Mouse (Mus musculus) cerebellum, adult 9-10 months (tissue): Measurements from ENCODE around the gene Serpinb6a.
"Not testable (repeated sequence)": the region's sequence is repeated elsewhere in the genome, so short reads cannot be mapped to it uniquely, and the experiment has no call there.

Source experiments
- DNase-seq: peaks from one replicate; pipeline ENCODE4 v3.0.0; 2022

Gene Serpinb6a

DNA sequence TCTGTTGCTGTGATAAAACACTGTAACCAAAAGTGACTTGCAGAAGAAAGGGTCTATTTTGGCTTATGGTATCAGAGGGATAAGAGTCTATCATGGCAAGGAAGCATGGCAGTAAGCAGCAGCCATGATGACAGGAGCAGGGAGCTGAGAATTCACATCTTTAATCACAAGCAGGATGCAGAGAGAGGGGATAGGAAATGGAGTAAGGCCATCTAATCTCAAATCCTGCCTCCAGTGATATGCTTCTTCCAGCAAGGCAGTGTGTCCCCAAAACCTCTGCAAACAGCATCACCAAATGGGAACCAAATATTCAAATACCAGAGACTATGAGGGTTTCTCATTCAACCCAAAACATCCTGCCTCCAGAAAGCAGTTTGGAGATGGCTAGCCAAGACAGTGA, 36.0 kb downstream of the Serpinb6a start:
- no peak for DNase-seq

DNA sequence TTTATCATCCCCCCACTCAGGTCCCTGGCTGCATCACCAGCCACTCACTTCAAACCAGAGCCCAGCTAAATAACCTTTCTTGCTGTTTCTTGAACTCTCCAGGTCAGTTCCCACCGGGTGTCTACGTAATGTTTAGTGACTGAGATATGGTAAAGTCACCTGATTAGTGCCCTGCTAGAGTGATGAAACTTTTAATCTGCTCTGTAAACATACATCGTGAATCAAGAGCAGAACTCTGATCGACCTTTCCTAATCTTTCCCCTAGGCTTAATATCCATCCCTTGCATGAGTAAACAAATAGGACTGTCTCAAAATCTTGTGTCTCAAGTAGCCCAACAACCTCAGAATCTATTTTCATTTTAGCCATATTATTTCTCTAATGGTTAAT, 36.6 kb downstream of the Serpinb6a start:
- DNase-seq, result no peak

DNA sequence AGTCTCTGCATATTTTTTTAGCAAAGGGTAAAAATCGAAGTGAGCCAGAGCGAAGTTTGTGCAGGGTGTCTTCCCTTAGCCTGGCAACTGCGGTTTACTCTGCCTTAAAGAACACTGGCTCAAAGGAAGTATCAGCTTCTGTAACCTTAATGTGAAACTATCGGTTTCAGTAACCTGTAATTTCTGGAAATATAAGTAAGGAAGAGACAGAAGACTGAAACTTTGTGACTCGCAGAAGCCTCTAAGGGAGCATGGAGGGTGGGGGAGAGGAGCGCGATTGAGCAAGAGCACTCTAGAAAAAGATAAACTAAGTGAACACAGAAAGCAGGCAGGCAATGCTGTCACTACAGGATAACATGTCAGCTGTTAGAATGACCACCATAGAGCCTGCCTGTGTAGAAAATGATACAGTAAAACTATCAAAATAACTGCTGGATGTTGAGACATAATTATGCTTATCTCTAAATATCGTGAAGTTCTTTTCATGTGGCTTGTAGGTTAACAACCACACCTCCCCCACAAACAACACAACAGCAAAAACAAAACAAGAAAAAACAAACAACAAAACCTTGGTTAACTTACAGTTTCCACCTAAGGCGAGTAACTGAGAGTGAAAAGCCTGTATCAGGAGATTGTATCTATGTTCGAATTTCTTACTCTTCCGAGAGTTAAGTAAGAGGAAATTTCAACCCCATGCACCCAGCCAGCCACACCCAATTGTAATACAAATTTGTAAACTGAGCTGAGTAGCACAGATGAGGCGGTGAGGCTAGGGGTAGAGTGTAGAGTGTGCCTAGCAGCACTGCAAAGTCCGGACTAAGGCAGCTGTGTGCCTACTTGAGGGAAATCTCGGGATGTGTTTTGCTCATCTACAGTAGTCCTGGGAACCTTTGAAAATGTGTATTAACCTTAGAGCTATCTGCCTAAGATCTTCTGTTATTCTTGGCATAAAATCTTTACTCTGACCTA, 37.3 kb downstream of the Serpinb6a start:
- DNase-seq, result no peak

DNA sequence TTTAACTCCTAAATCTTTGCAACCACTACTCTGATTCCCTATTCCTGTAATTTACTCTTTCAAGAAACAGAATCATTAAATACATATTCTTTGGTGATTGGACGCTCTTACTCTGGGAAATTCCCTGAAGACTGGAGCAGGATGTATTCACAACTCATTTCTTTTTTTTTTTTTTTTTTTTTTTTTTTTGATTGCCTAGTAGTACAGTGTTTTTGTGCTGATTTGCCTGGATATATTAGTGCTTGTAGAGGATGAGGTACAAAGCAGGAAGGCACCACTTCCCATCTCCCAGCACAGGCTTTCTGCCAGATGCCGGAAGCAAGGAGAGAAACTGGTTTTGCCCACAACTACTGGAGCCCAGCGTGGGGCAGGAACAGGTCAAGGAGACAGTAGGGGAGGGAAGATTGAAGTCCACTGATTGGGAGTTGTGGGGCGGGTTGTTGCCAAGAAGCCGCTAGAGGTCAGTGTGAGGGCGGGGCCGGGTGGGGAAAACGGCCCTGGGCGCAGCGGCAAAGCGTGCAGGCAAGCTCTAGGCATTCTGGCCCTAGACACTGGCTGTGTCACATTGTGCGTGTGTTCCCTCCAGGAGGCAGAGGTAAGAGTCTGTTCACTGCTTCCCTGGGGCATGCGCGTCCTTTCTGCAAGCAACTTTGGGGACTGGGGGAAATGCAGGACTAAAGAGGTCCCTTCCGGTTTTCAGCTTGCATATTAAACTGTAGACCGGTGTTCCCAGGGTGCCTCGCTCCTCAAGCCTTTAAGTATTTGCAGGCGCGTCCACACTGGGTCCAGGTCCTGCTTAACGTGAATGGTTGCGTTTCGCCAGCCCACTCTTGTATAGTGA, 38.2 kb downstream of the Serpinb6a start, which contains the start of gene Nqo2:
Gene Nqo2, plus strand, starts transcription at position 482 of the 841 bp plus-strand sequence.
- DNase-seq, result peak; percentile 66

DNA sequence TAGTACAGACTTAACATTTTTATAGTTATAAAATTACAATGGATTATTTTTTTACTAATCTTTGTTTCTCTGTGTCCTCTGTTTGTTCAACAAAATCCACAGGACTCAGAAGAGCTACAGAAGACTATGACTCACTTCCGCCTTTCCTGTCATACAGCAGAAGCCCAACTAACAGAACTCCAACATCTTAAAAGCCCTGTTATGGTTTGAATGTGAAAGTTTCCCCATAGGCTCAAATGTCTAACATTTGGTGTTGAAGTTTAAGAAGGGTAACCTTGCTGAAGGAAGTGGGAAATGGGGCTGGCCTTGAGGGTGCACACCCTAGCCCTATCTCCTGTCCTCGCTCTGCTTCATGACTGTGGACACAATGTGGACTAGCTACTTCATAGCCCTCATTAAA, 42.8 kb downstream of the Serpinb6a start:
- no peak for DNase-seq

DNA sequence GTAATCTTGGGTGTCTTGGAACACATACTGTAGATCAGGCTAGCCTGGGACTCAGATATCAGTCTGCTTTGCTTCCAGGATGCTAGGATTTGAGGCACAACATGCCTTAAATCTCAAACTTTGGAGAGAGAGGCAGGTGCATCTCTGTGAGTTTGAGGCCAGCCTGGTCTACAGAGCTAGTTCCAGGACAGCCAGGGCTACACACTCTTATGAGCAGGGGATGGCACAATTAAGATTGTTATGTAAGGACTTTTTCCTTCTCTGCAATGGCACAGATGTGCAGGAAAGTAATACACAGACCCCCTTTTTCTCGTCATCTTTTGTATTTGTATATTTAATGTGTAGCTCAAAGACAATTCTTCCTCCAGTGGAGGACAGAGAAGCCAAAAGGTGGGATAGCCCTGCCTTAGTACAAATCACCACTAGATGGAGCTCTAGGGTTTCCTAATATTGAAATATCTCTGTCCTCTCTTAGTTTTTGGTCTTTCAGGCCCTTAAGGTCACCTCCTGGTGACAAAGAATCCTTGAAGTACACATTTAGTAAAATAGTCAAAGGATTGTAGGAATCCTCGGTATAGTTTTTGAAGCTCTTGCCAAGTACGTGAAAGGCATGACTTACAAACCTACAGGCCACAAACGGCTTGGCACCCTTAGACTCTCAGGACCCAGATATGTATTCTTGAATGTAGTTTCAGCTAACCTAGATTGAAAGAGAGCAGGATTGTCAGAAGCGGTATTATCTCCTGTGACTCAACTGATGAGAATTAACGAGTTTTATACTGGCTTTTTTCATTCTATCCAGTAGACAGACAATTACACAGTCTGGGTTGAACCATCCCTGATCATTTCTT, 45.8 kb downstream of the Serpinb6a start:
- peak; percentile 75 for DNase-seq

DNA sequence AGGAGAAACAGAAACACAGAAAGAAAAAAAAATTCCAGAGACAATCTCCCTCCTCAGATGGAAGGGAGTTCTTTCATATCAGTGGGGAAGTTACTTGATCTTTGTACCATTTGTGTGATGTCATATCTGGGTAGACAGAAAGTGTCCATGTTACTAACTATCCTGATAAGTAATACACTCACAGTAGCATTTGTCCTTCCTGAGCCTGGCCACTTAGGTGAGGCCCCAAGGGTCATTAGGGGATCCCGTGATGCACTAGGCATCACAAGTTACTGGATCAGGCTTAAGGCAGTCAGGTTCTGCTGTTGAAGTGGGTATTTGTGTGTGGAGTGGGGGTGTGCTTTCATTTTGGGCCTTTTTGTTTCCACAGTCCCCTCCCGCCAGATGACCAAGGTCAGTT, 49.6 kb downstream of the Serpinb6a start:
- no peak for DNase-seq

DNA sequence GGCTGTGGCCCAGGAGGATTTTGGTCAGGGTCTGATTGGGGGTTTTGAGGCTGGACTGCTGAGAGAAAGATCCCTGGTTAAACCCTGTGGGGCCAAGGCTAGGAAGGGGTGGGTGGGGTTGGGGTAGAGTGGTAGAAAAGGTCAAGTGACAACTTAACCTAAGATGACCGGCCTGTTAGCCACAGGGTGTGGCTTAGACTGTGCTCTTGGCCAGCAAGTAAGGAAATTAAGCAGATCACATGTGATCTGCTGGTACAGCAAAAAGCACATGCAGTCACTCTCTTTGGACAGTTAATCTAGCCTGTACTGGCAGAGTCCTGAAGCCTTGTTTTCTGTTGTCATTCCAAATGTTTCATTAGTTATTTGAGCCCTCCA, 50.5 kb downstream of the Serpinb6a start:
- DNase-seq, result no peak

DNA sequence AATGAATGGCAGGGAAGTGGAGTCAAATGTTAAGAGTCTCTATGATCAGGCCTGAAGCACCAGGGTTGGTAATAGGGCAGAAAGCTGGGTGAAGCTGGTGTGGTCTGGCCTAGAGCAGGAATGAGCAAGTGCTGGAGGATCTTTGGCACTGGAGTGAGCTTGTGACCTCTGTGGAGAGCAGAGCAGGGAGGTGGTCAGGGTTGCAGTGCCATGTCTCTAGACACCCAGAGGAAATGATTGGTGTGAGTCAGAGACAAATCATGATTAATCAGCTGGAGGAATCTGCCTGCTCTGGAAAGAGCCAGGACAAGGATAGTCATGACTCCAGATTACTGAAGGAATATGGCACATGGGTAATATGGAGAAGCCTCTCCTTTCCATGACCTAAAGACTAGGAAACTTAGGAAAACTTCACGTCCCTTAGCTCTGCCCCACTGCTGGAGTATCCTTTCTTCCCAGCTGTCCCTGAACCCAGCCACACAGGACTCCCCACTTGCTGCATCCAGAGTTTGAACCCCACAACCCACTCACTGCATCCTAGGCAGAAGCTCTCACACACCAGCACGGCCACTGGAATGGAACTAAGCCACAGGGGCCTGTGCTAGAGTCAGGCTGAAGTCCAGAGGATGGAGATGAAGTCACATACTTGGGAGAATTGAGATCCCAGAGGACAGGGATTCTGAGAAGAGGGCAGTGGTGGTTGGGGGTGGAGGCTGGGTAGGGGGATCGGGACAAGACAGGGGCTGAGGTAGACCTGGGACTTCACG, 51.1 kb downstream of the Serpinb6a start:
- DNase-seq, result no peak

DNA sequence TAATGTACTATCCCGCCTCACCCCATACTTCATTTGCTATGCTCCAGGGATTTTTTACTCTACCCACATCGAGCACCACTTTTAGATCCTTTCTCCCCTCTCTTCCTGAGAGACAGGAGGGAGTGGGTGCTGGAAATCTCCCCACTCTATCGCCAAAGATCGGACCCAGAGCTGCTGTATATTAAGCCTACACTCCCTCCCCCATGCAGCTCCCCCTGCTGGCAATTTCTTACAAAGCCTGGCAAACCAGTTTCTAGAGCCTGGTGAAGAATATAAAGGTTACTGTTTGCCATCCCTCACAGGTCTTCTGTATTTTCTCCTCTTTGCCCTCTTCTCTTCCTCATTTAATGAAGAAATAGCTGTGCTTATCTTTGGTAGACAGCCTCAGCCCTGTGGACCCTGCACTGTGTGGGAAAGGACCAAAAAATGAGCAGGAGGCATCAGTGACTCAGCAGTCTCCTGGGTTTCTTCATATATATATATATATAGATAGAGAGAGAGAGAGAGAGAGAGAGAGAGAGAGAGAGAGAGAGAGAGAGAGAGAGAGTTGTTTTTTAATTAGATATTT, 60.3 kb downstream of the Serpinb6a start:
- DNase-seq, result no peak

DNA sequence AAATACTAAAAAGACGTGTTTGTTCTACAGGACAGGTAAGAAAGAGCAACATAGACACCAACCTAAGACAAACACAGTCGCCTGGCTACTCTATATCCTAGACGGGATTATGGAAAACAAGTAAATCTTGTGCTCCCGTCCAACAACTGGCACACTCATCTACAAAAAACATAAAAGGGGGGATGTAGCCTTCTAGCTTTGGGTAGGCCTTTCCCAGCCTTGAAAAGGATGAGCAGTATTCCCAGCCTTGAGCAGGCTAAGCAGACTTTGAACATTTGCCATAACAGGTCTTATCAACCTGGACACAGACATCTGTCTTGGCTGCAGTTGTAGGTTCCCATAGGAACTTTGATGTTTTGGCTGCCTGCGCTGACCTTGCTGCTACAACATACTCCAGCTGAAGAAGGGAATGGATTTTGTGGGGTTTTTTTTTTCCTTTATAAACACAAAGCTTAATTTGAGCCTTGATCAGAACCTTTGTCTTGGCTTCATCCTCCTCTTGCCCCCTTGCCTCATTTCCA, 61.2 kb downstream of the Serpinb6a start:
- DNase-seq, result no peak

DNA sequence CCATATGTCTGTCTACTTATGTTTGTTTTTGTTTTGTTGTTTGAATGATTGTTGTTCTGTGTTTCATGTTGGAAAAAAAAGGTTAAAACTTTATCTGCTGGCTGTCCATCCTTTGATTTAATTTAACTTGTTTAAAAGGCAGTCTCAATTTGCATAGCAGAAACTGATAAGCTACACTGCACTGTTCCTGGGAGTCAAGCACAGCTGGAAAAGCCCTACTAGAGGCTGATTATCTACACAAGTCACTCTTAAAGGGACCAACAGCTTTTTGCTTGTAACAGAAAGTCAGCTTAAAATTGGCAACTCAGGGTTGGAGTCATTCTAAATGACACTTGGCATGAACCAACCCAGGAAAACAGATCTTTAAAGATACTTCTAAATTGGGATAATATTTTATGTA, 65.0 kb downstream of the Serpinb6a start:
- not testable (repeated sequence) for DNase-seq

DNA sequence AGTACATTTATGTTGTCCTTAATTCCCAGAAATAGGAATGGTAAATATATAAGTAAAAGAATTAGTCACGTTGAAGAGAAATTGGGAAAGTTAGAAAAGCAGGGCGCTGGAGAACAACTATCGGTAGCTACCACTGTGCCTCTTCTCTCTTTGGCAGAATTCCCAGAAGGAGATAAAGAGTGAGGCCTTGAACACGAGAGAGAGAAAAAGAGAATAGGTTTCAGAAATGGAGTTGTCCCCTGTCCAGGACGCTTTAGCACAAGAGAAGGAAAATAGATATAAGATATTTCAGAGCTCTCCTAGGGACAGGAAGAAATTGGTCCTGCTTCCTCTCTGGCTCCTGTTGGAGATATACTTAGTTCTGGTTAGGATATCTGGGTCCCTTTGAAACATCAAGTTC, 65.4 kb downstream of the Serpinb6a start:
- peak; percentile 19 for DNase-seq

DNA sequence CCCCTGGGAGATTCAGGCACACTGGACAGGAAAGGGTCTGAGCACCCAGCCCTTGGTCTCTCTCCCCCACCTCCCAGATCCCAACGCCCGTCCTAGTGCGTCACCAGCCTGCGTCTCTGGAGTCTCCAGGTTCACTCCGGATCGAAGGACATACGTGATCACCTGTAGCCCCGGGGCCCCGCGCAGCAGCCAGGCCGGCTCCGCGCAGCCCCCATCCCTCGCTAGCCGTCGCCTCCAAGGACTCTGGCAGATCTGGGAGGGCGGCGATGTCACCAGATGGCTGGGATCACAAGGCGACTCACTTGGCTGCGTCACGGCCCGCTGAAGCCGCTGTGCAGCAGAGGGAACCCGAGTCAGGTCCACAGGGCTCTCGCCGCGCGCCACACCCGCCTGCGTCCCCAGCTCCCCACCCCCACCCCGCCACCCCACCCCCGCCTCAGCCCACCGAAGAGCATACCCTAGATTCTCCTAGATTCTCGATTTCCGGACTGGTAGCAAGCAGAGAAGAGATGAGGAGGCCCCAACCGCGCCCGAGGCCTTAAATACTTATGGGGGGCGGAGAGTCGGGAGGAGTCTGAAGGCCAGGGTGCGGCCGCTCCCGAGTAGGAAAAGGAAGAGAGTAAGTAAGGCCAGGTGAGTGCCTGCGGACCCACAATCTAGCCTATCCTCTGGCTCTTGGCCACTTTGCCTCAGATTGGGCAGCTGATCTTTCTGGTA, 67.0 kb downstream of the Serpinb6a start:
- DNase-seq, result peak; percentile 72

DNA sequence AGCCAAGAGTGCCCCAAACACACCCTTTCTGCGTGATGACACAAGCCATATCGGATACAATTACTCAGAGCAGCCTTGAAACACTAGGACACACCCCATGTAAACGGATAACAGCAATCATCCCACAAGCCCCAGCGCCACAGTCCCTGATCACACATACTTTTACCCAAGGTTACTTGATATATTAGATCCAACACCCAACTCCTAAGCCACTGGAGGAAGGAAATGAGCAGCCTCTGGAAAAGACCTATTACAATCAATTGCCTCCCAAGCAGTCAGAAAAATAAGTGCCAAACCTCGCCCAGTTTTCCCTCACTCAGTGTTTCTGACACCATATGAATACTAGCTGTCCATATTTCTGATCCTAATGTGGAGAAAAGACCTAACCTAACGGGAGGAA, 67.9 kb downstream of the Serpinb6a start:
- peak; percentile 27 for DNase-seq

DNA sequence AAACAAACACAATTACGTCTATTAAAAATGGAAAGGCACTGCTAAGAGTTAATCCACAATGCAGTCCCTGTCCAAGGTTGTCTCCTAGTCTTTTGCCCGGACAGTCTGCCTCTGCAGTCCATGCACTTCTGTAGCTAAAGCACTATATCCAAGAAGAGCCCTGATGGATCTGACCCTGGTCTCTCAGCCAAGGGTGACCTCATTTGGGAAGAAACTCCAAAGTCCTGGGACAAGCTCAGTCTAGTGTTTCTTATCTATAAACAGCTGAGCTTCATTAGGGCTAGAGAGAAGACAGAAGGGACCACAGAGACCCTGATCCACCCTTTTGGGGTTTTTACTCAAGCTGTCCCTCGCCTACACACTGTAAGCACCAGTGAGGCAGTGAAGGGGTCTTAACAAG, 71.7 kb downstream of the Serpinb6a start:
- DNase-seq, result no peak

DNA sequence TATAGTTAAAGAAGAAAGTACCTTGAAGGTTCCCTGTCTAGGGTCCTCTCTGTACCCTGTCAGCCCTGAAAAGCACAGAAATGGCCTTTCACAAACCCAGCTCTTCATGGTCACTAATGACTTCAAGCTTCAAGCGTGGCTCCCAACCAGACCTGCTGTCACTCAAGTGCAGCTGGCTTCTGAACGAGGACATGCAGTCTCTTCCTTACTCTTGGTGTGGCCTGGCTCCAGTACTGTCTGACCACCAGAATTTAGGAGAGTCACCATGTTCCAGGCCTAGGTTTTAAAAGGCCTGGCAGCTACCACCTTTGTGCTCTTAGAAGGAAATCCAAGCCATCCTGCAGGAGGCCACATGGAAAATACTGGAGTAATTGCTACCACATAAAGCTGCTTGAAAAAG, 72.3 kb downstream of the Serpinb6a start:
- no peak for DNase-seq

DNA sequence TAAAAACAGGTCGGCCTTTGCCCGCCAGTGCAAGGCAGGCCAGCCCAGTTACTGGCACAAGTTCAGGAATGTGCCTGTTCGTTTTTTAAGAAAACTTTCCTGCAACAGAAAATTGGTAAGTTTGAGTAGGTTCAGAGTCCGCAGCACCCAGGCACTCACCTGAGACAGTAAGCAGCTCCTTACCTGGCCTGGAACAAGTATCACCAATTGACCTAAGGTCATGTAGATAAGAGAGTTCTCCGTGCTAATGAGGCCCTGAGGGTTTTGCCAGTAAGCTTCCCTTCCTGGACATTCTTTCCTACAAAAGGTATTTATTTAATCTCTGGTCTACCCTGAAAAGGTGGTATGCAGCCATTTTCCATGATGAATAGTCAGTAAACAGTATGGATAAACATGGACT, 80.9 kb downstream of the Serpinb6a start:
- no peak for DNase-seq

DNA sequence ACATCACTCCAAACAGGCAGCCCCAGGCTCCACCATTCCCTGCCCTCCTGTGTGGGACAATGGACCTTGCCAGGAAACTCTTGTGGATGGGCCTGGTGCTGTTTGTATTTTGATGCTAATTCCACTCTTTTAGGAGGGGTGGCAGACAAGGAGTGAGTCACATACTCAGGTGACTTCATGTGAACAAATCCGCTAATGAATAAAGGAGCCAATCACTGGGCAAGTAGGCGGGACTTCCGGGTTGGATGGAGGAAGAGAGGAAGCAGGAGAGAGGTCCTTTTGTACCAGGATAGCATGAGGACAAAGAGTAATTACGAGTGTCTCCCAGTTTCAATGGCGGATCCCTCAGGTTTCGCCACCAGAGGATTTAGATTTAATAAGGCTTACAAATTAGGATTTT, 81.6 kb downstream of the Serpinb6a start:
- DNase-seq, result no peak

DNA sequence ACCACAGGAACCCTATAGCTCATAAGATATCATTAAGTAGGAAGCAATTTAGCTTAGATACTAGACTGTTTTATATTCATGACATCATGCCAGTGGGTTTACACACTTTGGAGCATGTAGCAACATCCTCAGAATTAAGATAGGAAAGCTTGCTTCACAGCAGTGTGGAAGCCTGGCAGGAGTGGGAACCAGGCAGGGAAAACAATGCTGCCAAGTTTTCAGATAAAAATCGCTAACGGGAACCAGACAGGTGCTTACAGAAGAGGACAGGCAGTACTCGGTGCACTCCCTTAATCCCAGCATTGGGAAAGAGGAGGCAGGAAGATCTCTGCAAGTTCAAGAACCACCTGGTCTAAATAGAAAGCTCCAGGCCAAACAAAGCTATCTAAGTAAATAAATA, 95.8 kb downstream of the Serpinb6a start:
- DNase-seq, result no peak
